Mouse (Mus musculus) cortical plate, adult 2 months (tissue): ENCODE measurements around the gene Slc41a2.

ENCODE experiments used
- CTCF ChIP-seq: fragments of 200-500 bp; IDR thresholded peaks from 2 replicates; pipeline ENCODE4 v1.5.1; 2011; ENCODE audit warnings: mild to moderate bottlenecking, control low read depth, low read length; ENCODE audit not compliant: insufficient read depth; ENCODE audit errors: extremely low read depth
- POLR2A ChIP-seq: fragments of 200-500 bp; IDR thresholded peaks from 2 replicates; pipeline ENCODE4 v1.6.1; 2011; ENCODE audit warnings: mild to moderate bottlenecking, low read length, control low read depth; ENCODE audit not compliant: insufficient read depth; ENCODE audit errors: extremely low read depth

DNA sequence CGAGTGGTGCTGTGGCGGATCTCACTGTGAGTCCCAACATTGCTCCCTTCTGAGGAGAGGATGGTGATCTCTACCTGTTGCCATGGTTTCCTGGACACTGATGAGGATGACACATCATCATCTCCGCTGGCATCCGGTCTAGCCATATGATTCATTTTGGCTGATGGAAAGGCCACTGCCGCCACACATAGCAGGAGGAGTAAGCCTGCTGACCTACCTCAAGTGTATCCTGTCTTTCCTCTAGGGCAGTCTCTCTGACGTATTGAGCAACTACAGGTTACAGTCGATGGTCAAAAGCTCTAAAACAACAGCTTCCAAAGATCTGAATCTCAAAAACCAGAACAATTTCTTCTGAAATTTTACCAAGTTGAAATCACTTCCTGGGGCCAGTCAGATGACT lies 16.8 kb downstream of the Slc41a2 start:
- TF ChIP-seq CTCF (no peak), POLR2A (no peak)
